Comparison of ENCODE assay signal across 1 mouse cellular context in the genomic region with DNA sequence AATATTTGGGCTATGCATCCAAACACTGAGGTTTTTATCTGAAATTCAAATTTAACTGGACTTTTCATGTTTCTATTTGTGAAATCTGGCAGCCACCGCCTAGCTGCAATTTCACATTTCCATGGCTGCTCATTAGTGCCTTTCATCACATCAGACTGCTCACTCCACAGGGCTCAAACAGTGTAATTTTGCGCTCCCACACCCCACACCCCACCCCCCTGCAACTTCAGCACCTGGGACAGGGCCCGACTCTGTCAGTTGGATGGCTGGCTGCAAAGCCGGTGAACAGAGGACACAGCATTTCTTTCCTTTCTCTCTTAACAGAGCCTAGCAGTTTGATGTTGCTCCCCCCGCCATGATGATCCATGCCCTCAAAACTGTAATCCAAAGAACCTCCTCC.
TF ChIP-seq lines count a peak whose summit lies in the region.

No protein-coding gene starts in this region.

TF ChIP-seq in myocyte, 11 proteins besides CTCF, POLR2A, EP300 and RAD21:
- TF ChIP-seq MYOD1 (IDR thresholded peaks at IDR 0.05; ENCODE audit: control insufficient read depth in 1 of 3, insufficient read length in 2 of 3, low read depth in 2 of 3) (no peak), E2F4 (IDR thresholded peaks at IDR 0.05; ENCODE audit: insufficient read depth) (no peak), REST (IDR thresholded peaks at IDR 0.05; ENCODE audit: insufficient read depth, insufficient read length) (peak; percentile 78), TCF12 (IDR thresholded peaks at IDR 0.05; ENCODE audit: insufficient read depth, poor library complexity, severe bottlenecking) (no peak), MYOG (IDR thresholded peaks at IDR 0.05; ENCODE audit: control insufficient read depth in 1 of 3, insufficient read depth in 1 of 3, insufficient read length in 2 of 3, low read depth in 2 of 3) (no peak)
